Mouse (Mus musculus): ENCODE data around the gene Pinlyp.

GRCm38 (mm10) chr7:24571071-24571470 lies 25.2 kb upstream of the Pinlyp start:
- no peak for TF ChIP-seq CTCF (IDR thresholded peaks at IDR 0.05; ENCODE audit: low read depth)
- no peak for TF ChIP-seq EP300 (optimal IDR thresholded peaks at IDR 0.05)
